Mouse (Mus musculus) cerebellum, adult 2 months (tissue): Measurements from ENCODE around the gene Rps6ka5. TPM values are rescaled to one million over a fixed set of nuclear protein-coding genes. Genes with fewer than 3 reads are reported as not detected.

ENCODE experiments used
- DNase-seq, 2 experiments: peaks; one replicate each; pipeline ENCODE4 v3.0.0; 2021
- H3K27ac ChIP-seq: fragments of 200-500 bp; 2 replicates; pipeline ENCODE4 v1.5.1; 2012; ENCODE audit warnings: low read length, control low read depth, inconsistent platforms; ENCODE audit not compliant: insufficient read depth
- H3K27me3 ChIP-seq: fragments of 200-500 bp; 2 replicates; pipeline ENCODE4 v1.6.1; 2012; ENCODE audit warnings: inconsistent platforms, mild to moderate bottlenecking, low read length, moderate library complexity; ENCODE audit not compliant: control insufficient read depth, insufficient read depth
- H3K4me1 ChIP-seq: fragments of 200-500 bp; 2 replicates; pipeline ENCODE4 v1.6.1; 2011; ENCODE audit warnings: low read length; ENCODE audit not compliant: control insufficient read depth, insufficient read depth
- H3K4me3 ChIP-seq: fragments of 200-500 bp; replicated peaks from 2 replicates; pipeline ENCODE3; 2011; ENCODE audit warnings: mild to moderate bottlenecking, low read depth, low read length, control low read depth; ENCODE audit not compliant: insufficient read depth
- CTCF ChIP-seq: fragments of 200-500 bp; IDR thresholded peaks from 2 replicates; pipeline ENCODE4 v1.5.1; 2011; ENCODE audit warnings: low read depth, mild to moderate bottlenecking, control low read depth, low read length, moderate library complexity, borderline replicate concordance; ENCODE audit not compliant: insufficient read depth
- POLR2A ChIP-seq: fragments of 200-500 bp; IDR thresholded peaks from 2 replicates; pipeline ENCODE4 v1.6.1; 2011; ENCODE audit warnings: low read length, control low read depth, borderline replicate concordance; ENCODE audit not compliant: insufficient read depth
- WGBS: fragments of 180-500 bp; shearing (Covaris S2); methylation state at CpG from one replicate; pipeline ENCODE4 v1.1.7; 2018; 5-methylcytosine and 5-hydroxymethylcytosine counted together
- polyA plus RNA-seq: library from polyadenylated mRNA; depleted of rRNA; stranded (reverse); fragments of >200 nt; gene quantifications from 2 replicates; pipeline ENCODE4 v1.2.3, GENCODE M21; 2012

Rps6ka5 gene
- polyA plus RNA-seq, 1 experiment = 22.9 TPM

DNA sequence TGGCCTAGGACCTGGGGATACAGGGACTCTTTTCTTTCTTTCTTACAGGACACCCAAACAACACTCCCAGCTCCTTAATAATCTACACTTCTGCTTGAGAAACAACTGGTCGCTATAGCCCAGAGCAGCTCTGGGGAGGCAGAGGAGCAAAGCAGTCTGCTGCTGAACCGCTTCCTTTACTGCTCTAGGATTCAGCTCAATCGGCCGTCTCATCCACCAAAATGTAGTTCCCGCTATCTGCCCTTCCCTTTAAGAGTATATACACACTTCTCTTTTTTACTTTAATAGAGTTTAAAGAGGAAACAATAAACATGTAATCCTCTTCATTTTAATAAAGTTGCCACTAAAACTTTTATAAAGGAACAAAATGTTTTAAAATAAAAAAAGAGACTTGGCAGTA, 117.0 kb downstream of the Rps6ka5 start:
- Histone ChIP-seq H3K27me3 (no peaks in the 10 kb centered on the region), H3K4me1 (no peaks in the 10 kb centered on the region; the same call in 1 of the 2 replicates), H3K4me3 (no peak overlapping the region), H3K27ac (no peak overlapping the region)
- TF ChIP-seq POLR2A = no peak
- TF ChIP-seq CTCF = no peak
- DNase-seq = no peak
- 92% methylated on average over 5 of the region's 5 CpGs for WGBS

- DNase-seq = no peak
- WGBS = 82% methylated on average over 5 of the region's 5 CpGs
- no peak overlapping the region for H3K27ac ChIP-seq
- H3K27me3 ChIP-seq = no peaks in the 10 kb centered on the region
- no peak overlapping the region for H3K4me3 ChIP-seq
- no peaks in the 10 kb centered on the region; the same call in 1 of the 2 replicates for H3K4me1 ChIP-seq
- no peak for TF ChIP-seq POLR2A
- TF ChIP-seq CTCF = no peak
These were observed 117.7 kb downstream of the Rps6ka5 start for GRCm38 (mm10) chr12:100609064-100609463.

- TF ChIP-seq POLR2A (no peak), CTCF (peak; percentile 41; the same call in 1 of the 2 replicates)
- Histone ChIP-seq H3K4me3 (no peak overlapping the region), H3K27ac (no peak overlapping the region), H3K4me1 (no peaks in the 10 kb centered on the region; the same call in none of the 2 replicates), H3K27me3 (no peaks in the 10 kb centered on the region)
- no peak for DNase-seq
- WGBS = 98% methylated on average over 1 of the region's 1 CpGs
These were observed 120.0 kb downstream of the Rps6ka5 start for GRCm38 (mm10) chr12:100606733-100607132.

DNA sequence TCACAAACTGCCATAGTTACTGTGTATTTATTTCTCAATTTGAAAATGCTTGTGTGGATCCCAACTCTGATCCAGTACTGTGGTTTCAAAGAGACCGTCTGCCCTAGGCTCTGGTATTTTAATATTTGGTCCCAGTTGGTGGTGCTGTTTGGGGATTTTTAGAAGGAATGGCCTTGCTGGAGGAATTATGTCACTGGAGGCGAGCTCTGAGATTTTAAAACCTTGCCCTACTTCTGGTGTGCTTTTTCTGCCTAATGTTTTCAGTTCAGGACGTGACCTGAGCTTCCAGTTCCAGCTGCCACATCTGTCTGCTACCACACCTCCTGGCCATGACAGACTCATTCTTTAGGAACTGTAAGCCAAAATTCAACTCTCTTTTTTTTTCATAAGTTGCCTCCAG, 121.2 kb downstream of the Rps6ka5 start:
- Histone ChIP-seq H3K27ac (no peak overlapping the region), H3K27me3 (no peaks in the 10 kb centered on the region), H3K4me1 (no peaks in the 10 kb centered on the region; the same call in none of the 2 replicates), H3K4me3 (no peak overlapping the region)
- DNase-seq = no peak
- TF ChIP-seq CTCF (no peak), POLR2A (no peak)
- WGBS = 80% methylated on average over 3 of the region's 3 CpGs

GRCm38 (mm10) chr12:100604540-100604939, 122.2 kb downstream of the Rps6ka5 start:
- TF ChIP-seq POLR2A = no peak
- TF ChIP-seq CTCF = peak; percentile 86
- Histone ChIP-seq H3K4me1 (no peaks in the 10 kb centered on the region; the same call in none of the 2 replicates), H3K4me3 (no peak overlapping the region), H3K27me3 (no peaks in the 10 kb centered on the region), H3K27ac (no peak overlapping the region)
- peak; percentile 49 to 58 for DNase-seq
- WGBS = 2% methylated on average over 1 of the region's 1 CpGs

GRCm38 (mm10) chr12:100594700-100595099, 132.1 kb downstream of the Rps6ka5 start:
- WGBS = 91% methylated on average over 3 of the region's 3 CpGs
- Histone ChIP-seq H3K4me3 (no peak overlapping the region), H3K4me1 (no peaks in the 10 kb centered on the region), H3K27me3 (no peaks in the 10 kb centered on the region), H3K27ac (no peak overlapping the region)
- TF ChIP-seq POLR2A = no peak
- DNase-seq = no peak

- no peak for DNase-seq
- WGBS = 70% methylated on average over 2 of the region's 2 CpGs
- H3K27ac ChIP-seq = no peak overlapping the region
These were observed 140.2 kb downstream of the Rps6ka5 start for GRCm38 (mm10) chr12:100586601-100587000.

DNA sequence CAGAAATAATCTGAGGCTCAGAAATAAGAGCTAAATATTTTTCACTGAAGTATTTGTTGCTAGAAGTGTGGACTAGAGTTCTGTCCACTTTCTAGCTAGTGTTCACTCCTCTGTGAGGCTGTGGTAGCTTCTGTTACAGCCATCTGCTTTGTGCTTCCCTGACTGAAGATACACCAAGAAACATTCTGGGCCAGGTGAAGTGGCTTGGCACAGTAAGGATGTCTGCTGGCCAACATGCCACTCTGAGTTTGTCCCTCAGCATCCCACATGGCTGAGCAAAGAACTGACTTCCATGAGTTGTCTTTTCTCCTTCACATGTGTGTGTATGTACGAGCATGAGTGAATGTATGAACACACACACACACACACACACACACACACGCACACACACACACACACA, 147.6 kb downstream of the Rps6ka5 start:
- WGBS = 69% methylated on average over 2 of the region's 2 CpGs
- H3K4me1 ChIP-seq = no peaks in the 10 kb centered on the region
- no peak overlapping the region for H3K27ac ChIP-seq
- no peak for TF ChIP-seq CTCF
- TF ChIP-seq POLR2A = no peak
- DNase-seq = peak; percentile 31 to 57
- H3K4me3 ChIP-seq = no peak overlapping the region
- H3K27me3 ChIP-seq = no peaks in the 10 kb centered on the region

More at GRCm38 (mm10) chr12:100586601-100587000, 140.2 kb downstream of the Rps6ka5 start:
- Histone ChIP-seq H3K27me3 (no peaks in the 10 kb centered on the region), H3K4me1 (no peaks in the 10 kb centered on the region), H3K4me3 (no peak overlapping the region)
- TF ChIP-seq CTCF (no peak), POLR2A (no peak)

DNA sequence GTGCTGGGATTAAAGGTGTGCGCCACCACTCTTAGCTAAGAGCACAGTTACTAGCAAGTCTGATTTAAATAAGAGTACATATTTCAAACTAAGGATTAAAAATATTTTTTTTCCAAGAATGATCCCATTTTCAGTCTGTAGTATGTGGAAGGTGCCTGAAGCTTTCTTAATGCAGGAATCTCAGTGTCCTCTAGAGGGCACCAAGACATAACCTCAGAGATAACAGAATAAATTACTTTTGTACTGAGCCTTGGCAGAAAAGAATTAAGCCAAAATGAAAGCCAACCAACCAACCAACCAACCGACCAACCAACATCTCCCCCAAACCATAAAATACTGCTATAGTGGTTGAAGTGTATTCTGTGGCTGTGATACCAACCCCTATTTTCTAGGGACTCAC, 148.5 kb downstream of the Rps6ka5 start:
- 41% methylated on average over 2 of the region's 2 CpGs for WGBS
- Histone ChIP-seq H3K27me3 (no peaks in the 10 kb centered on the region), H3K4me1 (no peaks in the 10 kb centered on the region), H3K4me3 (no peak overlapping the region), H3K27ac (no peak overlapping the region)
- TF ChIP-seq CTCF (peak; percentile 37; the same call in 1 of the 2 replicates), POLR2A (no peak)
- peak; percentile 24 to 64 for DNase-seq
